Mouse (Mus musculus): Measurements from ENCODE around the gene Cd52. TPM values are rescaled to one million over a fixed set of nuclear protein-coding genes. Genes with fewer than 3 reads are reported as not detected.

Cd52 gene
- polyA plus RNA-seq, 1 experiment from 2014 or later = 19.7 TPM

DNA sequence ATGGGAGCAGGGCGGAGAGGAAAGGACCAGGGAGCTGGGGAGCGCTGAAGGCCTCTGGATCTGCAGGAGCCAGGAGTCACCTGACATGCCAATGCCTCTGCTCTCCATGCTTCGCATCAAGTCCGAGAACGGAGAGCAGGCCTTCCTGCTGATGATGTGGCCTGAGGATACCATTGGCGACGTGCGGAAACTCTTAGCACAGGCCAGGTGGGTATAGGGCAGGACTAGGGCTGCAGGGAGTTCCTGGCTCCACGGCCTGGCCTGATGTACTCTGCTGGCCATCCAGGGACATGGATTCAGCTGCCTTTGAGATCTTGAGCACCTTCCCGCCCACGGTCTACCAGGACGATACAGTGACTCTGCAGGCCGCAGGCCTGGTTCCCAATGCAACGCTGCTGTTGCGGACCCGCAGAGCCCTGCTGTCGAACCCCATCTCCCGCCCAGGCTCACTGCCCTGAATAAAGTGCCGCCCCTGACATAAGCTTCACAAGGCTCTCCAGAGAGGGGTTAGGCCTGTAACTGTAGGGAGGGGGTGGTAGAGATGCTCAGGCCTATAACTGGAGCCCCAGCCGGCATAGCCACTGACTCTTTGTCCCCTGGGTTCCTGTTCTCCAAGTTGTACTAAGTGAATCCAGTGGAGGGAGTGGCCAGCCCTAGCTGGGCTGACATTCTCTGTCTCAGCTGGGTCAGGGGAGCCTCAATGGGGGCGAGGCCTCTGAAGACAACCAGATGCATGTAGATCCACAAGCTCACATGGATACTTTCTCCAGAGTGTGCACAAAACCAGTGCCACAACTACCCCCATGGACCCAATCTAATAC lies 31.6 kb upstream of the Cd52 start:
- peaks cover 30% of the 10 kb centered on the region for H3K4me1 ChIP-seq
- no peak for ATAC-seq (ENCODE audit: borderline replicate concordance, extremely low read depth, low FRiP score, low TSS enrichment)
- H3K4me2 ChIP-seq = no peak overlapping the region
- no peaks in the 10 kb centered on the region for H3K36me3 ChIP-seq
- no peaks in the 10 kb centered on the region for H3K27me3 ChIP-seq
- no peak overlapping the region for H3K9ac ChIP-seq
- 86% methylated on average over 21 of the region's 21 CpGs for WGBS
- no peaks in the 10 kb centered on the region for H3K9me3 ChIP-seq
- H3K4me3 ChIP-seq = no peak overlapping the region
- H3K27ac ChIP-seq = no peak overlapping the region

DNA sequence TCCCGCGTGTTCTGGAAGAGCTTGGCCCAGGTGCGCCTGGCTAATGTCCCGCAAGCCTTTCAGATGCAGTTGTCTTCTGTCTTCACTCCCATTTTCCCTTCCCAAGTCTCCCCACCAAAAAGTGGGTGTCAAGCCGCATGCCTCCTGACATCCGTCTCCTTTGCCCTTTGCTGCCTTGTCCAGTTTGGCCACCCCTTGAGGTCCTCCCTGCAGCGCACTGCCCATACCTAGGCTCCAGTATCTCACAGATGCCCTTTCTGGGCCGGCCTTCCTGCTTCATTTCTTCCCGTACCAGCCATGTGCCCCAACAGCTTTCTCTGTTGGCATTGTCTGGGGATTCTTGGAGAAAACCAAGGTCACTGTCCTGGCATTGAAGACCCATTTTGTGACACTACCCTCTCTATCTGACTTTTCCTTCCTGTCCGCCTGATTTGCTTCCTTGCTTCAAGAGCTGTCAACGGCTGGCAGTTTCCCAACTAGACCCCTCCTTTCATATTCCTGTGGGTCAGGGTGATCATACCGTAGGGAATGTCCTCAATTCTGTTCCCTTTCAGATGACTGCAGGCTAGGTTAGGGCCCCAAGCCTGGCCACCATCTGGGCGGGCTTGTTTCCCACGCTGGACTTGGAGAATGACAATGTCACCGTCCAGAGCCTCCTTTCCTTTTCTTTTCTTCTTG lies 30.6 kb upstream of the Cd52 start:
- H3K9me3 ChIP-seq = no peaks in the 10 kb centered on the region
- 82% methylated on average over 15 of the region's 15 CpGs for WGBS
- H3K4me1 ChIP-seq = peaks cover 30% of the 10 kb centered on the region
- no peaks in the 10 kb centered on the region for H3K27me3 ChIP-seq
- no peak overlapping the region for H3K4me3 ChIP-seq
- no peak for ATAC-seq (ENCODE audit: borderline replicate concordance, extremely low read depth, low FRiP score, low TSS enrichment)
- no peak overlapping the region for H3K27ac ChIP-seq
- H3K36me3 ChIP-seq = no peaks in the 10 kb centered on the region
- H3K9ac ChIP-seq = no peak overlapping the region
- no peak overlapping the region for H3K4me2 ChIP-seq

DNA sequence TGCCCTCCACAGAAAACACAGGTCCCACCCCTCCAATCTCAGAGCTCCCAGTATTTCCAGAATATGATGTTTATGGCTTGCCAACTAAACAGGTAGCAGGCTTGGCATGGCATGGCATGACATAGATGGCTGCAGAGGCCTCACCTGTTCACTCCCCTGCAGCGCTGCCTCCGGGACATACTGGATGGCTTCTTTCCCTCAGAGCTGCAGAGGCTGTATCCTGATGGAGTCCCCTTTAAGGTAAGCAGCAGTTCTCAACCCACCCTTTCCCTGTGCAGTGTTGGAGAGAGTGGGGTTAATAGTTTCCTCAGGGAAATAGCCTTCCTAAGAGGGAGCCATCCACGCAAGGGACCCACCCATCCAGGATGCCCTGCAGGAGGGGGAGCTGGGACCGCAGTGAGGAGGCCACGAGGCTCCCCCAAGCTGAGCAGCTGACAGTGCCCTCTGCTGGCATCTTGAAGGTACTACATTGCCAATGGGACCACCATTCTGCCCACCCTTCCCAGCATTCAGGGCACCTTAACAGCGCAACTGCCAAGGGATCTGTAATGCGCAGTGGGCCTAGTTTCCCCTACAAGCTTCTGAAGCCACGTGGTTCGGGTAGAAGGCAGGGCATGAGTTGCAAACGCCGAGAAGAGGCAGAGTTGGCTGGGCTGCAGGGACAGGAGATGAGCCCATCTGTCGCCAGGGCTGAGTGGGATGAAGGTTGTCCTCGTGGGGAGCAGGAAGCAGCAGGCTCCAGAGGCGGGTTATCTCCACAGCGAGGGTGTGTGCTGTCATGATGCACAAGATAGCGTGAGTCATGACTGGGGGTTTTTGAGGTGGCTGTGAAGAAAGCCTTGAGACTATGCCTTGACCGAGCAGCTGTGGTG lies 29.0 kb upstream of the Cd52 start:
- no peaks in the 10 kb centered on the region for H3K36me3 ChIP-seq
- WGBS = 23% methylated on average over 17 of the region's 17 CpGs
- no peak overlapping the region for H3K4me2 ChIP-seq
- peaks cover 18% of the 10 kb centered on the region for H3K4me1 ChIP-seq
- H3K9me3 ChIP-seq = no peaks in the 10 kb centered on the region
- no peak overlapping the region for H3K9ac ChIP-seq
- ATAC-seq (ENCODE audit: borderline replicate concordance, extremely low read depth, low FRiP score, low TSS enrichment) = no peak
- H3K27me3 ChIP-seq = no peaks in the 10 kb centered on the region
- H3K4me3 ChIP-seq = no peak overlapping the region
- no peak overlapping the region for H3K27ac ChIP-seq

DNA sequence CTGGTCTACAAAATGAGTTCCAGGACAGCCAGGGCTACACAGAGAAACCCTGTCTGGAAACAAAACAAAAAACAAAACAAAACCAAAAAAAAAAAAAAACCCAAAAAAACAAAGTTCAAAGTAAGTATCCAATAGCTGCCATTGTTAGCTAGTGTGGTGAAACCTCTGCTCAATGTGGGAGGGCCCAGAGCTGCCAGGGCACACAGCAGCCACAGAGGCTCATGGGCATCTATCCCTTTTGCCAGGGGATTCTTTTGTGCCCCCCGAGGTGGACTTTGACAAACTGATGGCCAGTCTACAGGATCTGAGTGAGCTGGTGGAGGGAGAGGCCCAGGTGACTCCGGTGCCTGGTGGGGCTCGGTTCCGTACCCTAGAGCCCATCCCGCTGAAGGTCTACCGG lies 28.3 kb upstream of the Cd52 start:
- no peak for ATAC-seq (ENCODE audit: borderline replicate concordance, extremely low read depth, low FRiP score, low TSS enrichment)
- no peak overlapping the region for H3K27ac ChIP-seq
- no peaks in the 10 kb centered on the region for H3K9me3 ChIP-seq
- H3K4me1 ChIP-seq = peaks cover 22% of the 10 kb centered on the region
- WGBS = 91% methylated on average over 6 of the region's 6 CpGs
- no peaks in the 10 kb centered on the region for H3K27me3 ChIP-seq
- no peak overlapping the region for H3K4me3 ChIP-seq
- no peak overlapping the region for H3K9ac ChIP-seq
- H3K4me2 ChIP-seq = no peak overlapping the region
- H3K36me3 ChIP-seq = no peaks in the 10 kb centered on the region

DNA sequence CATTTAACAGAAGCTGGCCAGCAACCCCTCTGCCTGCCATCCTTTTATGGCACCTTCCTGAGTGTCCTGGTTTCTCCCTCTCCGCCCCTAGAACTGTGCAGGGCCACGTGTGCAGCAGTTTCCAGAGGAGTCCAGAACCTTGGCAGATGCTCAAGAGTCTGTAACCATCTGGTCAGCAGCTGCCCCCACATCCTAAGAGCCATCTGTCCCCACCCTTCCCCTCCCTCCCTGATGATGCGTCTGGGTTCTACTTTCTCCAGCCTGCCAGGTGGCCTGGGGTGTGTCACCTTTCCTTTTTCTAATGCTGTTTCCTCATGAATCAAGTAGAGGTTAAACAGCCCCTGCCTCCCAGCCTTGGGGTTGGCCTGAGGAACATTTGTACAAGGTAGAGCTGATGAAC lies 27.4 kb upstream of the Cd52 start:
- ATAC-seq (ENCODE audit: borderline replicate concordance, extremely low read depth, low FRiP score, low TSS enrichment) = no peak
- Histone ChIP-seq H3K36me3 (no peaks in the 10 kb centered on the region), H3K4me1 (peaks cover 14% of the 10 kb centered on the region), H3K27me3 (no peaks in the 10 kb centered on the region), H3K4me3 (no peak overlapping the region), H3K4me2 (no peak overlapping the region), H3K9ac (no peak overlapping the region), H3K27ac (no peak overlapping the region), H3K9me3 (no peaks in the 10 kb centered on the region)
- 27% methylated on average over 3 of the region's 3 CpGs for WGBS

DNA sequence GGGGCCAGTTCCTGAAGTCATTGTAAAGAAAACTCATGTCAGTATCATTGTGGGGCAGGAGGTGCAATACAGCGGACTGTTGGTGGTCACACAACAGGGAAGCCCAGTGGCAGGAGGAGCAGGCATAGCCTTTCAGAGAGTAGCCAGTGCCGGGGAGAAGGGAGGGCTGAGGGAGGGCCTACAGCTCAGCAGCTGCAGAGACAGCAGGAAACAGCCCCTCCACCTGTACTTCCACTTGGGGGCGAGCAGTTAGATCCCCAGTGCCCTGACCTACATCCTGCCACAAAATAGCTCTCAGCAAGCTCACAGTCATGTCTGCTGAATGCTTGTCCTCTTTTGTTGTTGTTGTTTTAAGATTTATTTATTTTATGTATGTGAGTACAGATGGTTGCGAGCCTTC lies 26.7 kb upstream of the Cd52 start:
- H3K27ac ChIP-seq = no peak overlapping the region
- no peak overlapping the region for H3K4me3 ChIP-seq
- 42% methylated on average over 4 of the region's 4 CpGs for WGBS
- no peak overlapping the region for H3K9ac ChIP-seq
- H3K4me2 ChIP-seq = no peak overlapping the region
- no peaks in the 10 kb centered on the region for H3K36me3 ChIP-seq
- H3K27me3 ChIP-seq = no peaks in the 10 kb centered on the region
- peaks cover 9% of the 10 kb centered on the region; the same call in 1 of the 2 replicates for H3K4me1 ChIP-seq
- no peak for ATAC-seq (ENCODE audit: borderline replicate concordance, extremely low read depth, low FRiP score, low TSS enrichment)
- no peaks in the 10 kb centered on the region for H3K9me3 ChIP-seq

DNA sequence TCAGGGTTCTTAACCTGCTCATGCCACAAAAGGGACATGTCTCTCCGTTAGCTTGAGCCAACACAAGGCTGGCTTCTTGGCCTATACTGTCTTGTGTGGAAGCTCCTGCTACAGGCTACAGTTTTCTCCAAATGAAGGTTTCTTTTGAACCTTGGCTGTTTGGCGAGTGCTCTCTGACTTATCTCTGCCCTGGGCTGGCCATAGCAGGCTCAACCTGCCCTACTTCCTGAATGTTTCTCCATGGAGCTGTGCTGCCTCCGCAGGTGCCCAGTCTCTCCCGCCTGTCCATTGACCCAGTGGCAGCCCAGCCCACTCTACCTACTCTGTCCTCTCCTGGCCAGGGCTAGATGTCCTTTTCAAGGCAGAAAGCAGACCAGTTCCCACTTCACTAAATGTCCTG lies 26.0 kb upstream of the Cd52 start:
- Histone ChIP-seq H3K4me1 (peaks cover 11% of the 10 kb centered on the region; the same call in 1 of the 2 replicates), H3K9me3 (no peaks in the 10 kb centered on the region), H3K27ac (no peak overlapping the region), H3K27me3 (no peaks in the 10 kb centered on the region), H3K4me3 (no peak overlapping the region), H3K36me3 (no peaks in the 10 kb centered on the region), H3K9ac (no peak overlapping the region), H3K4me2 (no peak overlapping the region)
- no peak for ATAC-seq (ENCODE audit: borderline replicate concordance, extremely low read depth, low FRiP score, low TSS enrichment)
- WGBS = 68% methylated on average over 4 of the region's 4 CpGs

DNA sequence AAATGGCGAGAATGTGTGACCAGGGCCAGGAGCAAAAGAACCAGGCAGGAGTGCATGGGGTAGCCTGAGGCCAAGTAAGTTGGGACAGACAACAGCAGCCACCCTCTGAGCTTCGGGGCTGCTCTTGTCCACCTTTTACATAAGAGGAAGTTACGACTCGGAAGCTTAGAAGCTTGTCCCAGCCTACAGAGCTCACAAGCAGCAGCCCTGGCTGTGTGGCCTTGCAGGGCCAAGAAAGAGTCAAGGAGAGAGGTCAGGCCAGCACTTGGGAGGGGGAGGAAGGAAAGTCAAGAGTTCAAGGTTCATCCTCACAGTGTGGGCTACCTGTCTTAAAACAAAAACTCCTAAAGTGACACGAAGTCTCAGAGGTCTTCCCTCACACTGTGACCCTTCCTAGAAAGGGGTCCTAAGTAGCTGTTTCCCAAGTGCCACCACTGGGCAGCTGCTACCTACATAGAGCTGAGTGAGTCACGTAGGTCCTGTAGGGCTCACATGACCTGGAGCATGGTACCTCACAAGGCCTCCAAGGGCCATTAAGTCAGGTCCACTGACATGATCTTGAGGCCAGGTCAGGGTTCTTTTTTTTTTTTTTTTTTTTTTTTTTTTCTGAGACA lies 25.4 kb upstream of the Cd52 start:
- ATAC-seq (ENCODE audit: borderline replicate concordance, extremely low read depth, low FRiP score, low TSS enrichment) = no peak
- WGBS = 70% methylated on average over 6 of the region's 6 CpGs
- Histone ChIP-seq H3K9ac (no peak overlapping the region), H3K4me3 (no peak overlapping the region), H3K36me3 (no peaks in the 10 kb centered on the region), H3K4me2 (no peak overlapping the region), H3K4me1 (peaks cover 17% of the 10 kb centered on the region; the same call in 1 of the 2 replicates), H3K27me3 (no peaks in the 10 kb centered on the region), H3K27ac (no peak overlapping the region), H3K9me3 (no peaks in the 10 kb centered on the region)

DNA sequence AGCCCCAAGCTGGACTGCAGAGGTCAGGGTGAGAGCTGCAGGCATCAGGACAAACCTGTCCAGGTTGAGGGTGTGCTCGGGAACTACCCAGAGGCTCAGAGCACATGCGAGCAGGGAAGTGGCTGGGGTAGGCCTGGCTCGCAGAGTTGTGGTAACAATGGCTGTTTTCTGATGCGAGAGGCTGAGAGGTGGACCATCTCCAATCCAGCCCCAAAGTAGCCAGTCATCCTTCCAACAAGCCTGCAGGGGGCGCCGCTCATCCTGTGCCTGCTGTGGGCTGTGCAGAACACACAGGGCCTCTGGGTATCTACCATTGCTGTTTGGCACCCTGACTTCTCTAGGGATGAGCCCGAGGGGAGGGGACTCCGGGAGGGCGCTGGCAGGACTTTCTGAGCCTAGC lies 24.8 kb upstream of the Cd52 start:
- no peaks in the 10 kb centered on the region for H3K36me3 ChIP-seq
- H3K27ac ChIP-seq = no peak overlapping the region
- no peak overlapping the region for H3K4me2 ChIP-seq
- 63% methylated on average over 9 of the region's 9 CpGs for WGBS
- no peaks in the 10 kb centered on the region for H3K9me3 ChIP-seq
- no peak overlapping the region for H3K4me3 ChIP-seq
- H3K9ac ChIP-seq = no peak overlapping the region
- no peaks in the 10 kb centered on the region for H3K27me3 ChIP-seq
- ATAC-seq (ENCODE audit: borderline replicate concordance, extremely low read depth, low FRiP score, low TSS enrichment) = no peak
- peaks cover 17% of the 10 kb centered on the region; the same call in 1 of the 2 replicates for H3K4me1 ChIP-seq

DNA sequence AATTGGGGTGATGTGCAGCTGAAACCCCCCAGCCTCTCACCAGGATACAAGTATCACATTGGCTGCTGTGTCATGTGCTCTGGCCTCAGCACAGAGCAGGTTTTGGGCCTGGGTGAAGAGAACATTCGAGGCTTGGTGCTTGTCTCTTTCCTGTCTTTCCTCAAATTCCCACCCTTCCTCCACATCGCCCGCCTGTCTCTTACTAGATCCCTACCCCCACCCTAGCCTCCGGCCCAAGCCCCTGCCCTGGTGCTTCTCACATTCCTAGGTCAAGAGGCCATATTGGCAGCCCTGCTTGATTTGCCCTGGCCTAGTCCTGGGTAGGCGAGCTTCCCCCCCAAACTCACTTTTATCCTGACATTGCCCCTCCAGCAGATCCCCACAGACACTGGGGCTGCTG lies 24.2 kb upstream of the Cd52 start:
- no peak overlapping the region for H3K9ac ChIP-seq
- H3K27me3 ChIP-seq = no peaks in the 10 kb centered on the region
- H3K4me1 ChIP-seq = peaks cover 13% of the 10 kb centered on the region; the same call in 1 of the 2 replicates
- no peak for ATAC-seq (ENCODE audit: borderline replicate concordance, extremely low read depth, low FRiP score, low TSS enrichment)
- no peak overlapping the region for H3K4me2 ChIP-seq
- H3K27ac ChIP-seq = no peak overlapping the region
- no peaks in the 10 kb centered on the region for H3K36me3 ChIP-seq
- no peak overlapping the region for H3K4me3 ChIP-seq
- WGBS = 61% methylated on average over 5 of the region's 5 CpGs
- H3K9me3 ChIP-seq = no peaks in the 10 kb centered on the region

DNA sequence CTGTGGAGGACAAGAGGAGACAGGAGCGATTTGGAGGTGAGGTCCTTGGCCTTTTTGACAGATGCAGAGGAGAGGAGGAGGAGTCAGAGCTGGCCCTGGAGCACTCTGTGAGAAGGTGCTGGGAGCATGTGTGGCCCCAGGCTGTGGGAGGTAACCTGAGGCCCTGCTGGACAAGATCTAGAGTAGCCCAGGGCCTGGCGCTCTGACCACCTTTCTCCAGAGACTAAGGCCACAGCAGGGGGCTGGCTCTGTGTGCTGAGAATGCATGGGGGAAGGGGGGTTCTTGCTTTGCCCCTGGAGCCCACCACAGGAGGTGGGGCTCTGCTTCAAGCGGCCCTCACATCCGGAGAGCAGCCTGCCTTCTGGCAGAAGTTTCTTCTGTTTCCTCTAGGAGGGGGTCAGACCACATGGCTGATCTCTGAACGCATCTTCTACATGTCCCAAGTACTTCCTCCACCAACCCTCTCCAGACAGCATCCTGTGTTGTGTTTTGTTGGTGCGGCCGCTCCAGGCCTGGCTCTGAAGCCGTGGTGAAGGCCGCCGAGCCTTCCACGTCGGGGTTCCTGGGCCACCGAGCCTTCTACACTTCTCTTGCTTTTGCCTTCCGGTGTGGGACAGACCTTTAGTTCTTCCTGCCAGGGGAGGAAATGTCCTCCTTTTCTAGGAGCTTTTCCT lies 23.4 kb upstream of the Cd52 start:
- H3K4me1 ChIP-seq = peaks cover 18% of the 10 kb centered on the region; the same call in 1 of the 2 replicates
- no peak for ATAC-seq (ENCODE audit: borderline replicate concordance, extremely low read depth, low FRiP score, low TSS enrichment)
- no peaks in the 10 kb centered on the region for H3K27me3 ChIP-seq
- H3K9me3 ChIP-seq = no peaks in the 10 kb centered on the region
- H3K9ac ChIP-seq = peak overlapping the region; percentile 20; the same call in 1 of the 2 replicates
- H3K4me2 ChIP-seq = no peak overlapping the region
- 0 out of 2 replicates have a peak overlapping the region, but pooled peaks have one; percentile 0 for H3K27ac ChIP-seq
- no peaks in the 10 kb centered on the region for H3K36me3 ChIP-seq
- no peak overlapping the region for H3K4me3 ChIP-seq
- WGBS = 62% methylated on average over 14 of the region's 14 CpGs

All from lung, embryonic 15.5 days (tissue).